Mouse (Mus musculus): ENCODE data around the gene Cmss1. TPM values are rescaled to one million over a fixed set of nuclear protein-coding genes. Genes with fewer than 3 reads are reported as not detected.

Gene Cmss1
- polyA plus RNA-seq, 2 experiments: 10.9 to 45.3 TPM

DNA sequence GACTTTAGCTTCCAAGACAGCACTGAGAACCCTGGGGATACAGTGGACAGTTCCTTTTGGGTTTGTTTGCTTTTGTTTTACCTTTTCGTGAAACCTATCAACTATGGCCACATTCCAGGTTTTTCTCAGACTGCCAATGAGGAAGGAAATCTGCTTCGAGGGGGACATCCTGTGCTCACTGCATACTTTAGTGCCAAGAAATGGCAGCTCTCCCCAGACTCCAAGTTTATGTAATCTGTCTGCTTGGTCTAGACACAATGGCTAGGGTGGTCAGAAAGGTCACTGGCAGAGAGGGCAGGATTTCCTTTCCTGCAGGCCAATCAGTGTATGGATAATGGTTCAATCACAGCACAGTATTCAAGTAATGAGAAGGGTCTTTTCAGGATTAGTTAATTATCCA, 24.7 kb downstream of the Cmss1 start:
- H3K9me3 ChIP-seq (ENCODE audit: control insufficient read depth, low read length): no peaks in the 10 kb centered on the region
- H3K4me2 ChIP-seq (replicated peaks; ENCODE audit: low read depth, low read length, severe bottlenecking): no peak overlapping the region
- no peak overlapping the region for H3K27ac ChIP-seq (replicated peaks; ENCODE audit: low read depth, low read length)
- no peak overlapping the region for H3K9ac ChIP-seq (ENCODE audit: low read depth, low read length, severe bottlenecking)
- DNase-seq (ENCODE audit: low spot score): no peak
- H3K36me3 ChIP-seq (ENCODE audit: control insufficient read depth, insufficient read depth, low read length): no peaks in the 10 kb centered on the region
- 65% methylated on average over 2 of the region's 2 CpGs for WGBS
- H3K27me3 ChIP-seq (ENCODE audit: control insufficient read depth, insufficient read depth, low read length): no peaks in the 10 kb centered on the region
- TF ChIP-seq POLR2A (IDR thresholded peaks at IDR 0.05; ENCODE audit: borderline replicate concordance, extremely low read depth, insufficient read depth, insufficient read length): no peak
- H3K4me3 ChIP-seq (replicated peaks; ENCODE audit: low read length): no peak overlapping the region
- ATAC-seq (ENCODE audit: low FRiP score, low read depth): no peak
- H3K4me1 ChIP-seq (ENCODE audit: control insufficient read depth, insufficient read depth, low read length): no peaks in the 10 kb centered on the region; the same call in 1 of the 2 replicates

DNA sequence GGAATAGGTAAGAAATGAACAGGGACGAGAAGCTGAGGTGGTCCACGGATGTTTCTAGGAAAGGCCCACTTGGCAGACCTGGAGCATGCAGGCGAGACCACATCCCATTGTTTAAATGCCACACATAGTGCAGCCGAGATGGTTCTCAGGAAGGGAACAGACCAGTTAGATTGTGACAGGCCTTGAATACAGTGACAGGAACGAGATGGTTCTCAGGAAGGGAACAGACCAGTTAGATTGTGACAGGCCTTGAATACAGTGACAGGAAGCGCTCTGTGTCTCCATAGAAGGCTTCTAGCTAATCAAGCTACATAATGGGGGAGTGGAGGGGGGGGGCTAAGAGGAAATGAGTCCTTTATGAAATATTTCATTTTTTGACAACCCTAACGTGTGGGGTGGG, 26.6 kb downstream of the Cmss1 start:
- H3K9ac ChIP-seq (ENCODE audit: low read depth, low read length, severe bottlenecking): no peak overlapping the region
- WGBS: 72% methylated on average over 7 of the region's 7 CpGs
- H3K27me3 ChIP-seq (ENCODE audit: control insufficient read depth, insufficient read depth, low read length): no peaks in the 10 kb centered on the region
- DNase-seq (ENCODE audit: low spot score) (no peak), ATAC-seq (ENCODE audit: low FRiP score, low read depth) (no peak)
- H3K4me1 ChIP-seq (ENCODE audit: control insufficient read depth, insufficient read depth, low read length): no peaks in the 10 kb centered on the region; the same call in 1 of the 2 replicates
- no peak overlapping the region for H3K27ac ChIP-seq (replicated peaks; ENCODE audit: low read depth, low read length)
- H3K9me3 ChIP-seq (ENCODE audit: control insufficient read depth, low read length): no peaks in the 10 kb centered on the region
- H3K4me2 ChIP-seq (replicated peaks; ENCODE audit: low read depth, low read length, severe bottlenecking): no peak overlapping the region
- H3K36me3 ChIP-seq (ENCODE audit: control insufficient read depth, insufficient read depth, low read length): no peaks in the 10 kb centered on the region
- TF ChIP-seq POLR2A (IDR thresholded peaks at IDR 0.05; ENCODE audit: borderline replicate concordance, extremely low read depth, insufficient read depth, insufficient read length): no peak
- no peak overlapping the region for H3K4me3 ChIP-seq (replicated peaks; ENCODE audit: low read length)

DNA sequence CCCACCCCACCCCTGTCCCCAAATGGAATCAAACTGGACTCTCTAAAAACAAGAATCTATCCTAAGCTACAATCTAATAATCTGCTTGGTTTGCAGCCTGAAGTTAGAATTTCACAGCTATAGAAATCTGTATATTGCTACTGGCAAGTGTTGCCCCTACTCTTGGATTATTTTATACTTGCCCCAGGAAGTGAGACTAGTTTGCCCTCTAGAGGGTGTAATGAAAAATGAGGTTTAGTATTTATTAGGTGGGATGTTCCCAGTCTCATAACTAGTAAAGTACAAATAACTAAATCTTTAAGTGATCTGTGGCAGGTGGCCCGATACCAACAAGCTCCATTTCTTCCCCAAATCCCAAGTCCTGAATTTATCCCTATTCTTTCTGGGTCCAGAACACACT, 29.1 kb downstream of the Cmss1 start:
- DNase-seq (ENCODE audit: low spot score) (no peak), ATAC-seq (ENCODE audit: low FRiP score, low read depth) (no peak)
- H3K27ac ChIP-seq (replicated peaks; ENCODE audit: low read depth, low read length): no peak overlapping the region
- H3K36me3 ChIP-seq (ENCODE audit: control insufficient read depth, insufficient read depth, low read length): peaks cover 6% of the 10 kb centered on the region; the same call in 1 of the 2 replicates
- H3K4me1 ChIP-seq (ENCODE audit: control insufficient read depth, insufficient read depth, low read length): 0 out of 2 replicates have a peak, but pooled peaks cover 7% of the 10 kb centered on the region
- no peak overlapping the region for H3K9ac ChIP-seq (ENCODE audit: low read depth, low read length, severe bottlenecking)
- TF ChIP-seq POLR2A (IDR thresholded peaks at IDR 0.05; ENCODE audit: borderline replicate concordance, extremely low read depth, insufficient read depth, insufficient read length): no peak
- H3K9me3 ChIP-seq (ENCODE audit: control insufficient read depth, low read length): no peaks in the 10 kb centered on the region
- WGBS: 88% methylated on average over 1 of the region's 1 CpGs
- H3K4me3 ChIP-seq (replicated peaks; ENCODE audit: low read length): no peak overlapping the region
- H3K27me3 ChIP-seq (ENCODE audit: control insufficient read depth, insufficient read depth, low read length): no peaks in the 10 kb centered on the region
- no peak overlapping the region for H3K4me2 ChIP-seq (replicated peaks; ENCODE audit: low read depth, low read length, severe bottlenecking)

DNA sequence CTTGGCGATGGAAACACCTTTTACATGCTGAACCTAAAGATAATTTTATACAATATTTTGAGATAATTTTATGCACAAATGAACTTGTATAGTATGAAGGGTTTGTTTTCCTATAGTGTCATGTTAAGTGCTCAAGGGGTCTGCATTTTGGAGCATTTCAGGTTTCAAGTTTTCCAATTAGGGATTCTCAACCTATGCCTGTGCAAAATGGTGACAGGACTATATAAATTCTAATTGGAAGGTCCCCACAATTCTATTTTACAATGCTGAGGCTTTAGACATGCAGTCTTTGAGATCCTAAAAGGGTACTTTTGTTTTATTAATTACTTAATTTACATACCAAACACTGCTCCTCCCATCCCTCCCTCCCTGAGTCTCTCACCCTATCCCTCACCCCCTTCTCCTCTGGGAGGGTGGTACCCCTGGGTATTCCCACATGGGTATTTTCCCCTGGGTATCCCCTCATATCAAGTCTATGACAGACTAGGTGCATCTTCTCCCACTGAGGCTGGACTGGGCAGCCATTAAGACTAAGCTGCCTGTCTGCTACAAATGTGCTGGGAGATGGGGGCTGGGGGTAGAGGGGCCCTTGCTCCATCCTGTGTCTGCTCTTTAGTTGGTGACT, 30.8 kb downstream of the Cmss1 start:
- H3K27me3 ChIP-seq (ENCODE audit: control insufficient read depth, insufficient read depth, low read length): no peaks in the 10 kb centered on the region
- no peak overlapping the region for H3K9ac ChIP-seq (ENCODE audit: low read depth, low read length, severe bottlenecking)
- 96% methylated on average over 1 of the region's 1 CpGs for WGBS
- ATAC-seq (ENCODE audit: low FRiP score, low read depth) (no peak), DNase-seq (ENCODE audit: low spot score) (no peak)
- H3K27ac ChIP-seq (replicated peaks; ENCODE audit: low read depth, low read length): no peak overlapping the region
- no peaks in the 10 kb centered on the region for H3K9me3 ChIP-seq (ENCODE audit: control insufficient read depth, low read length)
- H3K4me2 ChIP-seq (replicated peaks; ENCODE audit: low read depth, low read length, severe bottlenecking): no peak overlapping the region
- H3K4me1 ChIP-seq (ENCODE audit: control insufficient read depth, insufficient read depth, low read length): 0 out of 2 replicates have a peak, but pooled peaks cover 10% of the 10 kb centered on the region
- H3K4me3 ChIP-seq (replicated peaks; ENCODE audit: low read length): no peak overlapping the region
- no peak for TF ChIP-seq POLR2A (IDR thresholded peaks at IDR 0.05; ENCODE audit: borderline replicate concordance, extremely low read depth, insufficient read depth, insufficient read length)
- H3K36me3 ChIP-seq (ENCODE audit: control insufficient read depth, insufficient read depth, low read length): peaks cover 20% of the 10 kb centered on the region

DNA sequence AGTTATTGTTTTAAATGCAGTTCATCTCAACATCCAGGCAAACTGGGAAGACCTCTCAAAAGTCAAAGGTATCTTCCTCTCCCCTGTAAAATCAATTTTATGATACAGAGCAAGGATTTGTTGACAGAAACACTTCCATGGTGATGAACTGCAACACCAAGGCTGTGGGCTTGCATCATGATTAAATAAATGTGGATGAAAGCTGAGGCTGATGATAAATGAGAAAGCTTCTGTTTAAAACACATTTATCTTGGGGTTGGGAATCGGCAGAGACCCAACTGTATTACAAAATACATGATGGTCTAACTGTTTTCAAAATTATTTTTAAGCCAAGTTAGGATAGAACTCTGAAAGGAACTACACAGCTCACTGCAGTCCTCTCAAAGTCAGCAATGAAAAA, 32.8 kb downstream of the Cmss1 start:
- DNase-seq (ENCODE audit: low spot score) (no peak), ATAC-seq (ENCODE audit: low FRiP score, low read depth) (no peak)
- Histone ChIP-seq H3K9me3 (ENCODE audit: control insufficient read depth, low read length) (no peaks in the 10 kb centered on the region), H3K4me3 (replicated peaks; ENCODE audit: low read length) (no peak overlapping the region), H3K27ac (replicated peaks; ENCODE audit: low read depth, low read length) (no peak overlapping the region), H3K4me2 (replicated peaks; ENCODE audit: low read depth, low read length, severe bottlenecking) (no peak overlapping the region), H3K4me1 (ENCODE audit: control insufficient read depth, insufficient read depth, low read length) (0 out of 2 replicates have a peak, but pooled peaks cover 10% of the 10 kb centered on the region), H3K9ac (ENCODE audit: low read depth, low read length, severe bottlenecking) (no peak overlapping the region), H3K36me3 (ENCODE audit: control insufficient read depth, insufficient read depth, low read length) (peaks cover 33% of the 10 kb centered on the region), H3K27me3 (ENCODE audit: control insufficient read depth, insufficient read depth, low read length) (no peaks in the 10 kb centered on the region)
- 87% methylated on average over 1 of the region's 1 CpGs for WGBS
- no peak for TF ChIP-seq POLR2A (IDR thresholded peaks at IDR 0.05; ENCODE audit: borderline replicate concordance, extremely low read depth, insufficient read depth, insufficient read length)

All from limb, embryonic 14.5 days (tissue).